Mouse (Mus musculus): Measurements from ENCODE around the gene Glis1. TPM values are rescaled to one million over a fixed set of nuclear protein-coding genes. Genes with fewer than 3 reads are reported as not detected.

Glis1 gene
- polyA plus RNA-seq, 1 experiment from 2014 or later: 4.9 TPM

GRCm38 (mm10) chr4:107489121-107489840, 54.9 kb downstream of the Glis1 start:
- H3K9me3 ChIP-seq: no peaks in the 10 kb centered on the region
- peaks cover 3% of the 10 kb centered on the region; the same call in 1 of the 2 replicates for H3K4me1 ChIP-seq
- no peaks in the 10 kb centered on the region for H3K27me3 ChIP-seq (replicated peaks)
- no peak for ATAC-seq (ENCODE audit: low FRiP score, low read depth)
- no peaks in the 10 kb centered on the region for H3K36me3 ChIP-seq
- 83% methylated on average over 20 of the region's 20 CpGs for WGBS
- no peak overlapping the region for H3K9ac ChIP-seq
- no peak overlapping the region for H3K27ac ChIP-seq
- no peak overlapping the region for H3K4me2 ChIP-seq (replicated peaks)
- no peak overlapping the region for H3K4me3 ChIP-seq

GRCm38 (mm10) chr4:107492991-107493390, 58.6 kb downstream of the Glis1 start:
- Histone ChIP-seq H3K27me3 (replicated peaks) (no peaks in the 10 kb centered on the region), H3K4me1 (peaks cover 3% of the 10 kb centered on the region; the same call in 1 of the 2 replicates), H3K9ac (no peak overlapping the region), H3K4me2 (replicated peaks) (no peak overlapping the region), H3K27ac (no peak overlapping the region), H3K9me3 (no peaks in the 10 kb centered on the region), H3K36me3 (no peaks in the 10 kb centered on the region), H3K4me3 (no peak overlapping the region)
- 64% methylated on average over 5 of the region's 5 CpGs for WGBS
- no peak for ATAC-seq (ENCODE audit: low FRiP score, low read depth)

- Histone ChIP-seq H3K36me3 (no peaks in the 10 kb centered on the region), H3K27me3 (replicated peaks) (no peaks in the 10 kb centered on the region), H3K9ac (no peak overlapping the region), H3K27ac (no peak overlapping the region), H3K4me1 (peaks cover 3% of the 10 kb centered on the region; the same call in 1 of the 2 replicates), H3K4me3 (no peak overlapping the region), H3K4me2 (replicated peaks) (no peak overlapping the region), H3K9me3 (no peaks in the 10 kb centered on the region)
- WGBS: 71% methylated on average over 9 of the region's 9 CpGs
- ATAC-seq (ENCODE audit: low FRiP score, low read depth): no peak
Observed at GRCm38 (mm10) chr4:107495751-107496430, 61.5 kb downstream of the Glis1 start.

GRCm38 (mm10) chr4:107497430-107497935, 63.1 kb downstream of the Glis1 start:
- Histone ChIP-seq H3K9me3 (no peaks in the 10 kb centered on the region), H3K36me3 (no peaks in the 10 kb centered on the region), H3K4me3 (no peak overlapping the region), H3K27ac (no peak overlapping the region), H3K27me3 (replicated peaks) (no peaks in the 10 kb centered on the region), H3K9ac (no peak overlapping the region), H3K4me1 (peaks cover 3% of the 10 kb centered on the region; the same call in 1 of the 2 replicates), H3K4me2 (replicated peaks) (no peak overlapping the region)
- WGBS: 76% methylated on average over 18 of the region's 18 CpGs
- no peak for ATAC-seq (ENCODE audit: low FRiP score, low read depth)

GRCm38 (mm10) chr4:107502601-107503051, 68.2 kb downstream of the Glis1 start:
- Histone ChIP-seq H3K4me3 (no peak overlapping the region), H3K27me3 (replicated peaks) (no peaks in the 10 kb centered on the region), H3K9ac (no peak overlapping the region), H3K27ac (no peak overlapping the region), H3K36me3 (no peaks in the 10 kb centered on the region), H3K4me1 (no peaks in the 10 kb centered on the region), H3K4me2 (replicated peaks) (no peak overlapping the region), H3K9me3 (no peaks in the 10 kb centered on the region)
- WGBS: 71% methylated on average over 10 of the region's 10 CpGs
- no peak for ATAC-seq (ENCODE audit: low FRiP score, low read depth)

GRCm38 (mm10) chr4:107514981-107515380, 80.6 kb downstream of the Glis1 start:
- no peak overlapping the region for H3K4me3 ChIP-seq
- no peak overlapping the region for H3K4me2 ChIP-seq (replicated peaks)
- no peaks in the 10 kb centered on the region for H3K36me3 ChIP-seq
- 95% methylated on average over 11 of the region's 11 CpGs for WGBS
- H3K9me3 ChIP-seq: no peaks in the 10 kb centered on the region
- H3K27me3 ChIP-seq (replicated peaks): no peaks in the 10 kb centered on the region
- ATAC-seq (ENCODE audit: low FRiP score, low read depth): no peak
- H3K4me1 ChIP-seq: no peaks in the 10 kb centered on the region
- no peak overlapping the region for H3K27ac ChIP-seq
- no peak overlapping the region for H3K9ac ChIP-seq

- WGBS: 88% methylated on average over 7 of the region's 7 CpGs
- ATAC-seq (ENCODE audit: low FRiP score, low read depth): no peak
- Histone ChIP-seq H3K36me3 (no peaks in the 10 kb centered on the region), H3K4me1 (no peaks in the 10 kb centered on the region), H3K4me2 (replicated peaks) (no peak overlapping the region), H3K9me3 (no peaks in the 10 kb centered on the region), H3K27me3 (replicated peaks) (no peaks in the 10 kb centered on the region), H3K27ac (no peak overlapping the region), H3K4me3 (no peak overlapping the region), H3K9ac (no peak overlapping the region)
Observed at GRCm38 (mm10) chr4:107515626-107516025, 81.2 kb downstream of the Glis1 start.

- H3K36me3 ChIP-seq: no peaks in the 10 kb centered on the region
- no peak overlapping the region for H3K9ac ChIP-seq
- no peak overlapping the region for H3K4me2 ChIP-seq (replicated peaks)
- WGBS: 90% methylated on average over 11 of the region's 11 CpGs
- no peaks in the 10 kb centered on the region for H3K9me3 ChIP-seq
- H3K27ac ChIP-seq: no peak overlapping the region
- no peak for ATAC-seq (ENCODE audit: low FRiP score, low read depth)
- no peaks in the 10 kb centered on the region for H3K27me3 ChIP-seq (replicated peaks)
- H3K4me1 ChIP-seq: peaks cover 3% of the 10 kb centered on the region
- H3K4me3 ChIP-seq: no peak overlapping the region
Observed at GRCm38 (mm10) chr4:107518766-107519165, 84.4 kb downstream of the Glis1 start.

- no peaks in the 10 kb centered on the region for H3K9me3 ChIP-seq
- WGBS: 86% methylated on average over 5 of the region's 5 CpGs
- H3K4me1 ChIP-seq: peaks cover 6% of the 10 kb centered on the region
- no peak overlapping the region for H3K9ac ChIP-seq
- no peak overlapping the region for H3K4me2 ChIP-seq (replicated peaks)
- no peak for ATAC-seq (ENCODE audit: low FRiP score, low read depth)
- no peak overlapping the region for H3K27ac ChIP-seq
- H3K27me3 ChIP-seq (replicated peaks): no peaks in the 10 kb centered on the region
- H3K4me3 ChIP-seq: no peak overlapping the region
- H3K36me3 ChIP-seq: no peaks in the 10 kb centered on the region
Observed at GRCm38 (mm10) chr4:107520071-107520470, 85.7 kb downstream of the Glis1 start.

GRCm38 (mm10) chr4:107520816-107521215, 86.4 kb downstream of the Glis1 start:
- Histone ChIP-seq H3K4me3 (no peak overlapping the region), H3K9ac (no peak overlapping the region), H3K36me3 (no peaks in the 10 kb centered on the region), H3K4me1 (peaks cover 6% of the 10 kb centered on the region), H3K4me2 (replicated peaks) (no peak overlapping the region), H3K27me3 (replicated peaks) (no peaks in the 10 kb centered on the region), H3K27ac (no peak overlapping the region), H3K9me3 (no peaks in the 10 kb centered on the region)
- WGBS: 50% methylated on average over 4 of the region's 5 CpGs
- no peak for ATAC-seq (ENCODE audit: low FRiP score, low read depth)

GRCm38 (mm10) chr4:107523607-107524151, 89.3 kb downstream of the Glis1 start:
- no peak for ATAC-seq (ENCODE audit: low FRiP score, low read depth)
- no peaks in the 10 kb centered on the region for H3K27me3 ChIP-seq (replicated peaks)
- 40% methylated on average over 11 of the region's 11 CpGs for WGBS

GRCm38 (mm10) chr4:107535126-107535525, 100.7 kb downstream of the Glis1 start:
- ATAC-seq (ENCODE audit: low FRiP score, low read depth): no peak

More at GRCm38 (mm10) chr4:107523607-107524151, 89.3 kb downstream of the Glis1 start:
- no peak overlapping the region for H3K4me2 ChIP-seq (replicated peaks)
- peaks cover 6% of the 10 kb centered on the region for H3K4me1 ChIP-seq
- no peak overlapping the region for H3K9ac ChIP-seq
- H3K4me3 ChIP-seq: no peak overlapping the region
- H3K9me3 ChIP-seq: no peaks in the 10 kb centered on the region
- no peaks in the 10 kb centered on the region for H3K36me3 ChIP-seq
- H3K27ac ChIP-seq: no peak overlapping the region

More at GRCm38 (mm10) chr4:107535126-107535525, 100.7 kb downstream of the Glis1 start:
- no peak overlapping the region for H3K4me2 ChIP-seq (replicated peaks)
- 83% methylated on average over 11 of the region's 11 CpGs for WGBS
- no peaks in the 10 kb centered on the region for H3K27me3 ChIP-seq (replicated peaks)
- no peak overlapping the region for H3K4me3 ChIP-seq
- H3K9ac ChIP-seq: no peak overlapping the region
- peaks cover 13% of the 10 kb centered on the region; the same call in 1 of the 2 replicates for H3K4me1 ChIP-seq
- no peaks in the 10 kb centered on the region for H3K36me3 ChIP-seq
- no peak overlapping the region for H3K27ac ChIP-seq
- H3K9me3 ChIP-seq: no peaks in the 10 kb centered on the region
